Mouse (Mus musculus) heart, adult 9 months (tissue): ENCODE data around the gene Oprl1.

Source experiments
- DNase-seq, 2 experiments: peaks; one replicate each; pipeline ENCODE4 v3.0.0; 2022; ENCODE audit warnings: low spot score in 2 of 2

Oprl1 gene

DNA sequence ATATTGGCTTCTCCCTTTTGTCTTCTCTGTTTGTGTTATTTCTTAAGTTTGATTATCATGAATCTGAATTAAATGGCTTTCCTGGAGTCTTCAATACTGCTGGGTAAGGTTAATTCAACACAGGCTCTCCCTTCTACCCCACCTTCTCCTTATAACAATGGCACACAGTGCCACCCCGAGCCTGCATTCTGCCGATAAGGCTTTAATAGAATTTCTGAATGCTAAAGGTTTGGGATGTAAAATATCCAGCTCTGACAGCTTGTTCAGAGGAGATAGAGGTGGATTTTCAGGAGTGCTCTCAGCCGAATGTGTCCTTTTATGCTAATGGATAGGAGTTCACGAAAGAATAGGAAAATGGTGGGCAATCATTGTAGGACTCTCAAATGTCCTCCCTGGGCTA, 50.4 kb downstream of the Oprl1 start:
- DNase-seq: no peak

GRCm38 (mm10) chr2:181766672-181767557, 52.1 kb downstream of the Oprl1 start:
- no peak for DNase-seq

DNA sequence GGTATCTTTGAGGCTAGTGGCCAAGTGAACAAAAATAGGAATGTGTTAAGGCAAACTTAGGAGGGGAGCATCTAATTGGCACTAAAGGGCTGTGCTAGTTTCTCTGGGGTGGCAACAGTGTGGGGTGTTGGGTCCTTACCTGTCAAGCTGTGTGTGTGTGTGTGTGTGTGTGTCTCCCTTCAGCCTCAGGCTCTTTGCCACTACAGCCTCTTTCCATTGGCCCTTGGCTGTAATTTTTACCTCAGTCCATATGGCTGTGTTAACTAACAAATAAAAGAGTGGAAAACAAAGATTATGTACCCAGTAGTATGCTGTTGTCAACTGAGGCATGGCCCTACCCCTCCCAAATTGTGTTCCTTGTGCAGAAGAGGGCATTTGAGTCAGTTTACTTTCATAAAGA, 53.6 kb downstream of the Oprl1 start:
- no peak for DNase-seq

DNA sequence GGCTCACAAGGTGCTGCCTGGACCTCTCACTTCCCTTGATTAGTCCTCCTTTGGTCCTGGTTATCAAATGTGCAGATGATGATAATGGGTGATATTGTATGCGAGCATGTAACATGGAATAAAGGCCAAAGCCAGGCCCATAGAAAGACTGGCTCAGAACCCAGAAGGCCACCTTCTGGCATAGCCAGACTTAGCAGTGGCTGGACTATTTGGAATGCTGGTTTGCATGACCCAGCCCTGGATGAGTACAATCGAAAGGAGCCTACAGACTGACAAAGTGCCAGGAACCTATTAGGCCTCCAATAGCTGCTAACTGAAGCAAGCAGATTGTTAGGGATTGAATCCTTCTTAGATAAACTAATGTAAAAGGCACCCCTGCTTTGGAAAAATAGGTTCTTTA, 54.6 kb downstream of the Oprl1 start:
- no peak for DNase-seq
